Mouse (Mus musculus): ENCODE measurements around the gene Spag9. TPM values are rescaled to one million over a fixed set of nuclear protein-coding genes. Genes with fewer than 3 reads are reported as not detected.

Gene Spag9
- total and polyA plus RNA-seq, 3 experiments: 21.0 to 32.1 (median 22.6) TPM

DNA sequence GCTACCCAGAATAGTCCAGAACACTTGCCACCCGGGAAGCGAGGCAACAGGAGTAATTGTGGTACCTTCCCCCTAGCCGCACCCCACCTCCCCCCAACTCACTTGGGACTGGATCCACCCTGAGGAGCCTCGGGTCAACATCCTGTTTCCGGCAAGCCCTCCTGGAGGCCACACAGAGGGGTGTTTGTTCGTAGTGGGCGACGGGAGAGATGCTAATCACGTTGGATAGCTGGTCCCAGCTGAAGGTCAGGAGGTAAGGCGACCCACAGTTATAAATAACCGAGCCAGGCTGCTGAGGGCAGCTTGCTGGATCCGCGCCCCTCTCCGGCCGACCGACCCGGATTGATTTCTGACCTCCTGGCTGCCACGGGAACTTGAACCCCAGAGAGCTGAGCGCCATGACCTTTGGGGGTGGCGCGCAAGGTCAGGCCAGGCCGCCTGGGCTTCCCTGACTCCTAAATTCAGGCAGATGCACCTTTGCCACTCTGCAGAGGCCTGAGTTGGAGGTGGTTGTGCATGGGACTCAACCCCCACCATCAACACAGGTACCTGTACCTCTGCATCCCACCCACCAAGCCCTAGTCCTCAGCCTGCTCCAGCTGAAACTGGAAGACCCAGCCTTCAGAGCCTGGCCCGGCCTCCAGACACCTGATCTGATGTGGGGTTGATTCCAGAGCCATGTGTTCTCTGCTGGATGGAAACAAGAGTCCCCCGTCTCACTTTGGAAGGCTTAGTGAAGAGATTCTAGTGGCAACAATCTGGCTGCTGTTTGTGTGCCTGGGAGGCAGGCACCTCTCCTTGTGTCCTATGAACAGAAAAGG is 142.7 kb downstream of the Spag9 start:
- no peak for TF ChIP-seq KAT2A (IDR thresholded peaks at IDR 0.05; ENCODE audit: insufficient replicate concordance, low read length)
- TF ChIP-seq NRF1 (IDR thresholded peaks at IDR 0.05; ENCODE audit: low read depth, low read length): no peak
- no peak for TF ChIP-seq MYC (IDR thresholded peaks at IDR 0.05; ENCODE audit: low read depth, low read length)
- no peak for TF ChIP-seq JUND (conservative IDR thresholded peaks at IDR 0.05; ENCODE audit: low read depth, low read length)
- TF ChIP-seq USF1 (IDR thresholded peaks at IDR 0.05; ENCODE audit: low read depth, low read length): no peak
- TF ChIP-seq EP300 (IDR thresholded peaks at IDR 0.05; ENCODE audit: low read length): no peak
- no peak for TF ChIP-seq RAD21 (IDR thresholded peaks at IDR 0.05; ENCODE audit: low read depth, low read length)
- no peak for TF ChIP-seq MAZ (IDR thresholded peaks at IDR 0.05; ENCODE audit: low read depth, low read length)
- TF ChIP-seq MEF2A (IDR thresholded peaks at IDR 0.05; ENCODE audit: borderline replicate concordance, low read depth, low read length): no peak
- no peak for TF ChIP-seq TBP (conservative IDR thresholded peaks at IDR 0.05; ENCODE audit: low read depth, low read length)
- no peak for TF ChIP-seq MXI1 (IDR thresholded peaks at IDR 0.05; ENCODE audit: low read depth, low read length)
- Histone ChIP-seq H3K4me1 (ENCODE audit: control insufficient read depth in 1 of 2, insufficient read depth in 2 of 2) (peaks cover 50 to 52% of the 10 kb centered on the region in 2 experiments), H3K4me2 (ENCODE audit: insufficient read depth, low read depth, poor library complexity, severe bottlenecking) (no peak overlapping the region; the same call in 1 of the 2 replicates), H3K27me3 (replicated peaks) (no peaks in the 10 kb centered on the region), H3K27ac (ENCODE audit: insufficient read depth, low read depth) (no peak overlapping the region), H3K36me3 (replicated peaks in 1 of 2; ENCODE audit: control insufficient read depth in 1 of 2, insufficient read depth in 1 of 2, low read length in 1 of 2) (peaks cover 0 to 3% of the 10 kb centered on the region in 2 experiments), H3K4me3 (replicated peaks in 1 of 3; ENCODE audit: low read depth in 2 of 3, low read length in 2 of 3, poor library complexity in 1 of 3) (no peak overlapping the region), H3K9me3 (replicated peaks; ENCODE audit: low read length) (no peaks in the 10 kb centered on the region), H3K9ac (ENCODE audit: insufficient read depth, low read depth) (no peak overlapping the region), H3K79me2 (replicated peaks; ENCODE audit: control insufficient read depth, extremely low read depth, insufficient read depth, poor library complexity, severe bottlenecking) (no peaks in the 10 kb centered on the region)
- in situ Hi-C loops (cut with MboI; ENCODE audit: low pct_ligation_motif_present, low pct_unique_long_range_greater_than_20kb, low sequenced_read_pairs): loop anchor here (5.0 to 10.0 kb wide), 3 partner anchors 84 to 346 kb away; partner anchors contain the start of gene Spata20
- DNase-seq (ENCODE audit: extremely low read depth): no peak
- dilution Hi-C loops (cut with MboI; ENCODE audit: extremely low pct_ligation_motif_present, extremely low pct_unique_long_range_greater_than_20kb, low sequenced_read_pairs): no loop called here

DNA sequence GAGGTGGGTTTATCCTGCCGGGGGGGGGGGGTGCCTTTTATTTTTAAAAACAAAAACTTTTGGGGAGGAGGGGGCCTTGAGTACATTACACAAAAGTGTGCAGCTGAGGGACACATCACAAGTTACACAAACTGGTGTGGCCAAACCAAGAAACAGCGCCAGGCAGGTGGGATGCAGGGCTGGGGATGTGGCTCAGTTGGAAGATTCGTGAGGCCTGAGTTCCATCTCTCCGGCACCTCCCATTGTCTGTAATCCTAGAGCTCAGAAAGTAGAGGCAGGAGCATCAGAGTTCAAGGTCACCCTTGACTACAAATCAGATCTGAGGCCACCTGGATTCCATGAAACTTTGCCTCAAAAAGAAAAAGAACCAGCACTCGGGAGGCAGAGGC is 143.3 kb downstream of the Spag9 start:
- Histone ChIP-seq H3K4me1 (ENCODE audit: control insufficient read depth in 1 of 2, insufficient read depth in 2 of 2) (peaks cover 46 to 50% of the 10 kb centered on the region in 2 experiments), H3K79me2 (replicated peaks; ENCODE audit: control insufficient read depth, extremely low read depth, insufficient read depth, poor library complexity, severe bottlenecking) (no peaks in the 10 kb centered on the region), H3K4me3 (replicated peaks in 1 of 3; ENCODE audit: low read depth in 2 of 3, low read length in 2 of 3, poor library complexity in 1 of 3) (no peak overlapping the region), H3K36me3 (replicated peaks in 1 of 2; ENCODE audit: control insufficient read depth in 1 of 2, insufficient read depth in 1 of 2, low read length in 1 of 2) (peaks cover 0 to 3% of the 10 kb centered on the region in 2 experiments), H3K4me2 (ENCODE audit: insufficient read depth, low read depth, poor library complexity, severe bottlenecking) (no peak overlapping the region), H3K27ac (ENCODE audit: insufficient read depth, low read depth) (no peak overlapping the region), H3K9me3 (replicated peaks; ENCODE audit: low read length) (no peaks in the 10 kb centered on the region), H3K9ac (ENCODE audit: insufficient read depth, low read depth) (no peak overlapping the region), H3K27me3 (replicated peaks) (no peaks in the 10 kb centered on the region)
- in situ Hi-C loops (cut with MboI; ENCODE audit: low pct_ligation_motif_present, low pct_unique_long_range_greater_than_20kb, low sequenced_read_pairs): loop anchor here (5.0 to 10.0 kb wide), 3 partner anchors 83 to 346 kb away; partner anchors contain the start of gene Spata20
- TF ChIP-seq ZKSCAN1 (IDR thresholded peaks at IDR 0.05; ENCODE audit: borderline replicate concordance, low read depth, low read length) (no peak), EP300 (IDR thresholded peaks at IDR 0.05; ENCODE audit: low read length) (no peak), ZNF384 (IDR thresholded peaks at IDR 0.05; ENCODE audit: low read depth, low read length) (no peak), BHLHE40 (IDR thresholded peaks at IDR 0.05; ENCODE audit: low read depth, low read length) (no peak), E2F4 (IDR thresholded peaks at IDR 0.05; ENCODE audit: insufficient replicate concordance, low read depth, low read length) (no peak), ELF1 (IDR thresholded peaks at IDR 0.05; ENCODE audit: low read depth, low read length) (no peak), POLR2A (IDR thresholded peaks at IDR 0.05; ENCODE audit: low read depth, low read length) (no peak), HCFC1 (IDR thresholded peaks at IDR 0.05; ENCODE audit: low read depth, low read length) (no peak), CTCF (conservative IDR thresholded peaks at IDR 0.05 in 1 of 2, IDR thresholded peaks at IDR 0.05 in 1 of 2; ENCODE audit: low read depth in 2 of 2, low read length in 2 of 2) (no peak), ZMIZ1 (IDR thresholded peaks at IDR 0.05; ENCODE audit: low read depth, low read length) (no peak), JUND (conservative IDR thresholded peaks at IDR 0.05; ENCODE audit: low read depth, low read length) (no peak), MAFK (IDR thresholded peaks at IDR 0.05; ENCODE audit: insufficient replicate concordance, low read length) (no peak), KAT2A (IDR thresholded peaks at IDR 0.05; ENCODE audit: insufficient replicate concordance, low read length) (no peak)
- dilution Hi-C loops (cut with MboI; ENCODE audit: extremely low pct_ligation_motif_present, extremely low pct_unique_long_range_greater_than_20kb, low sequenced_read_pairs): no loop called here
- no peak for DNase-seq (ENCODE audit: extremely low read depth)

All from CH12.LX (cell line).